Mouse (Mus musculus) lung, adult 18-20 months (tissue): ENCODE results near the gene Iqsec3.

ENCODE experiments used
- DNase-seq, 2 experiments: peaks; one replicate each; pipeline ENCODE4 v3.0.0; 2022; ENCODE audit warnings: mixed read lengths in 2 of 2

Iqsec3 gene

DNA sequence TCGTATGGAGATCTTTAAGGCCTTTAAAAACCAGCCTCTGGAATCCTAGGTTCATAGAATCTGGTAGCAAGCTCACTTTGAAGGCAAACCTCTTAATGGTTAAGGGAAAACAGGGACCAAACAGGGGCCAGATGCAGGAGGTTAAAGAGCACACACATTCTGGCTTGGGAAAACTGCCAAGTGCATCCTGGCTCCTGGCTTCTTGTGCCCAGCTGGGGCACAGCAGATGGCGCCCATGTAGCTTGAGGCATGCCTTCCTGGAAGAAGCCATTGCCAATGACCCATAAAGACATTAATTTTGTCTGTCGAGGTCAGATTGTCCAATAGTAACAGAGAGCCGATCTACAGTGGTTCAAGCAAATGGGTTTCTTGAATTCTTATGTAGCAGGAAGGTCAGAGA is 109.5 kb downstream of the Iqsec3 start:
- DNase-seq, result no peak

DNA sequence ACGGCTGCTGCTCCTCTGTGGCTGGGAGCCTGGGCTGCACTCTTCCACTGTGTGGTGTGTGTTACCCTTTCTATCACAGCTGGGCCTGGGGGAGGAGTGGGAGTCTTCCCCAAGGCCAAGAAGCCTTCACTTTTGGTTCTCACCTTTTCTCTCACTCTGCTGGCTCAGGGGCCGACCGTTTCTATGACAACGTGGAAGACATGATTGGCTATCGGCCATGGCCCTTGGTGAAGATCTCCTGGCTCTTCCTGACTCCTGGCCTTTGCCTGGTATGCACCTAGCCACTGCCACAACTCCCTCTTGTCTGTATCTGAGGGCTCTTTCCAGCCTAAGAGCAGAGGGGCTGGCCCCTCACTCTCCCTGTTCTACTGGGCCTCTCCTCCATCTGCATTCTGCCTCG is 110.4 kb downstream of the Iqsec3 start:
- DNase-seq, result no peak

- no peak for DNase-seq
Measured at GRCm38 (mm10) chr6:121357232-121357631, 116.2 kb downstream of the Iqsec3 start.

DNA sequence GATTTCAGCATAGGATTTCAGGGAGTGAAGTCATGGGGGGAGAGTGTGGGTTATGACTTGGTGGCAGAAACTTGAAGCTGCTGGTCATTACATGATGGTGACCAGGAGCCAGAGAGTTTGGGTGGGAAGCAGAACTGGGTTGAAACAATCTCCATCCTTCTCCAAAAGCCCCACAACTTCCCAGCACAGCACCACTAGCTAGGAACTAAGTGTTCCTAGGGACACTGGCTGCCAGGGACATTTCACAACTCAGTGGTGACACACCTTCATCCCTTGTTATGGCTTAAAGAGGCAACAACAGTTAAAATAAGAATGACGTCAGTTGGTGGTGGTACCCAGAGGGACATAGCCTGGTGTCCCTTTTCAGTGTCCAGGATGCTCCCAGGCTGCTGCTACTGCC is 117.4 kb downstream of the Iqsec3 start:
- no peak for DNase-seq

GRCm38 (mm10) chr6:121352276-121352675 is 121.2 kb downstream of the Iqsec3 start:
- DNase-seq, result no peak

DNA sequence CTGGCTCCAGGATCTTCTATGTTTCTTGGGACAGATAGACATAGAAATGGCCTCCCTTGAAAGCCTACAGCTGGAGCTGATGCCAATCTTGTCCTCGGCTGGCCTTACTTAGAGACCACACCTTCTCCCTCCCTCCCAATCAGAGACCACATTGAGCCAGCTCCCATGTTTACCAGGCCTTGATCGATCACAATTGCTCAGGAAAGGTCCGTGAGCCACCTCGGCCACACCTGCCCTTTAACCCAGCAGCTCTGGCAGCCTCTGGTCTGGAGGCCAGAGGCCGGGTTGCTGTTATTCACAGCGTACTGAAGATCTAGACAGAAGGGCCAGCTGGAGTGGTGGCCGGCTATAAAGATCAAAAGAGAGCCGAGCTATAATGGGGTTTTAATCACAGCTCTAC is 127.0 kb downstream of the Iqsec3 start:
- no peak for DNase-seq

- DNase-seq, result no peak
Measured at GRCm38 (mm10) chr6:121344329-121344728, 129.1 kb downstream of the Iqsec3 start.

DNA sequence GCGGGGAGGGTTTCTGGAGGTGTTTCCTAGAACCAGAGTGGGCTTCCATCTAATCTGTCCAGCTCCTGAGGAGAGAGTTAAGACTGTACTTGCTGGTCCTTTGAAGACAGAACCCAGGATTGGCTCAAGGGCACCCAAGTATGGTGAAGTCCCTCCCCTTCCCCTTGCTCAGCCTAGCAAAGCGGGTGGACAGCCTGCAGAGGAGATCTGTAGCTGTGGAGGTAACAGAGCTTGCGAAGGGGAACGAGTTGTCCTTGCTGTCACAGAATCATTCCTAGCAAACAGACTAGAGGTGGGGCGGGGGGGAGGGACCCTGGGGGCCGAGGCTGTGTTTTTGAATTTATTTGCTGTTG is 129.7 kb downstream of the Iqsec3 start:
- no peak for DNase-seq

DNA sequence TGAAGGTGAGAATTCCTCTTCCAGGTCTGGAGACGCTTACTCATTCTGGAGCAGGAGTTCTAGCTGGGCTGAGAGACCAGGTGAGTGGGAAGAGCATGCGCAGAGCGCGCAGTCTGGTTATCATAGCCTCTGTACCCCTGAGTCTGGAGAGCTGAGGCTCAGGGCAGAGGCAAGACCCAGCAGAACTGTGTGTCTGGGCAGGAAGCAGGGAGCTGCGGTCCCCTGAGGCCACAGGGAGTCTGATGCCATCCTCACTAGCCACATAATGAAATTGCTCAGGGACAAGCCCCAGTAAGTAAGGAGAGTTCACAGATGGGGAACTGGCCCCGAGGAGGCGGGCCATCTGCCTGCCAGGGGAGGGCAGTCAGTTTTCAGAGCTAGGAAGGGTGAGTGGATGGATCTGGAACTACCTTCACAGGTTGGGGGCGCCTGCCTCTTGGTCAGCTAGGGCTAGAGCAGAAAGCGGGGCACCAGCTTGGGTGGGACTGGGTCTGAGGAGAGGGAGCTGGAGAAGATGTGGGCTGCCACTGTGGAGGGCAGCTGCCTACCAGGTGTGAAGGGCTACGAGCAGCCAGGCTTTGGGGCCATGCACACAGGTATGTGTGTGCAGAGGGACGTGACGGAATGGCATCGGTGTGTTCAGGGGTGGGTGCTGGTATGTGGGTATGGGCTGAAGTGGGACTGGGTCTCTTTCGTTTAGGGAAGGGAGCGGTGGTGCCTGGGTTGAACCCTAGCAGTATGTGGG is 130.3 kb downstream of the Iqsec3 start, which contains the start of gene Slc6a12:
TSS of gene Slc6a12 (plus strand) at position 51 of the 745 bp plus-strand sequence.
- DNase-seq, result peak; percentile 15

GRCm38 (mm10) chr6:121341650-121342049 is 131.8 kb downstream of the Iqsec3 start:
- DNase-seq, result no peak

DNA sequence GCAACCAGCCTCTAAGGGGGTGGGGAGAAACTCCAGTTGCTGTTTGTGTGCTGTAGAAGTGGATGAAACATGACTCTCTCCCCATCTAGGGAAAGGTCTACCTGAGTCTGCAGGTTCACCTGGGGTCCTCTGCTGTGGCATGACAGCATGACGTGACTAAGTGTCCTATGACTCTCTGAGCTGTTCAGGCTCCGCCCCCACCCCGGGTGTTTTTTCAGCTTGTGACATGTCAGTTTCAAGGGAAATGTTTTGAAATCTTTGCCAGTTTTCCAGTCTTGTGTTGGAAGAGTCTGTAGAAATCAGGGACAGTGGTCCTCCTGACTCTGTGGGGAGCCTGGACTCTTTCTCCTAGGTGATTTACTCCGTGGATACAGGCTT is 135.0 kb downstream of the Iqsec3 start:
- DNase-seq, result no peak

- DNase-seq, result peak; percentile 59 to 63
Measured at GRCm38 (mm10) chr6:121337770-121338518, 135.5 kb downstream of the Iqsec3 start.

- no peak for DNase-seq
Measured at GRCm38 (mm10) chr6:121337229-121337628, 136.2 kb downstream of the Iqsec3 start.

DNA sequence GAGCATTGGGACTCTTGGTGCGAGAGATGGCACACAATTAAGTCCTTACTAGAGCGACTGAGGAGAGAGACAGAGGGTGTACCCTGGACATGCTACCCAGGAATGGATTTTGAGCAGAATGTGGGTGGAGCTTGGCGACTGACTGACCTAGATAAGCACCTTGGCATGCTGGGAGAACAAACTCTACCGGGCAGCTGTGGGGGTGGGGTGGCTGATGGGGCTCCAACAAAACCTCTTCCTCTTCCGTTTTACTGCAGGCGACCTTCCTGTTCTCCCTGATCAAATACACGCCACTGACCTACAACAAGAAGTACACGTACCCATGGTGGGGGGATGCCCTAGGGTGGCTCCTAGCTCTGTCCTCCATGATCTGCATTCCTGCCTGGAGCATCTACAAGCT is 136.9 kb downstream of the Iqsec3 start:
- DNase-seq, result peak in 1 of 2 experiments; percentile 15

DNA sequence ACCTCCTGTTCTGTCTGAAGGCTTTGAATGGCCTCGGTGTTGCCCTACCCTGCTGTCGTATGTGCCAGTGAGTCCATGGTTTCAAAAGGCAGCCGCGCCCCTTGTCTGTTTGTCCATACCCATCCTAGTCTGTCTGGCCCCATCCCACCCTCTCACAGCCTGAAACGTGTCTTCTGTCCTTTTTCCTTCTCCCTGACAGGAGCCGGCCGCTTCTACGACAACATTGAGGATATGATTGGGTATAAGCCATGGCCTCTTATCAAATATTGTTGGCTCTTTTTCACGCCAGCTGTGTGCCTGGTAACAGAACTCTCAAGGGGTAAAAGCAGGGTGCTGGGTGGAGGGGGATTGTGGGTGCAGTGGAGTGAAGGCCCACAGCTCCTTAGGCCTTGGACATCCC is 137.6 kb downstream of the Iqsec3 start:
- DNase-seq, result no peak

GRCm38 (mm10) chr6:121329848-121330508 is 143.5 kb downstream of the Iqsec3 start:
- peak in 1 of 2 experiments; percentile 21 for DNase-seq

DNA sequence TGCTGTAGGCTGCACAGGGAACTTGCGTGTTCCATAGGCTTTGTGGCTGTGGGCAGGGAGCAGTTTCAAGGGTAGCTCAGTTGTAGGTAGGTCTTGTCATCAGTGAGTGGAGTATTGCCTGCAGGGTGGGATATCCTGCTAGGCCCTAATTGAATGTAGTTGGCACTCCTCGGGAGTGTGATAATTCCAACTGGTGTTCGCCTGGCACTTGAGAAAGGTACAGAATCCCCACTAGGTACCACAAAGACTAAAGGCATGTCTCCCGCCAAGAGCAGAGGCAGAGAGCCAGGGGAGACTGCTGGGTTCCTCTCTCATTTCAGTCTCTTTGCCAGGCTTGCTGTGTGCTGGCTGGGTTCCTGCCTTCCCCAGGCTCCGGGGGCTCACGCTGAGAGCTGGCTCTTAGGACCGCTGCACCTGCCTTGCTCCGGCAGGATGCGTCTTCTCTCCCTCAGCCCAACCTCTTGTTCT is 145.0 kb downstream of the Iqsec3 start:
- no peak for DNase-seq

- DNase-seq, result no peak
Measured at GRCm38 (mm10) chr6:121326486-121327069, 146.9 kb downstream of the Iqsec3 start.

- DNase-seq, result no peak
Measured at GRCm38 (mm10) chr6:121325740-121326139, 147.7 kb downstream of the Iqsec3 start.

DNA sequence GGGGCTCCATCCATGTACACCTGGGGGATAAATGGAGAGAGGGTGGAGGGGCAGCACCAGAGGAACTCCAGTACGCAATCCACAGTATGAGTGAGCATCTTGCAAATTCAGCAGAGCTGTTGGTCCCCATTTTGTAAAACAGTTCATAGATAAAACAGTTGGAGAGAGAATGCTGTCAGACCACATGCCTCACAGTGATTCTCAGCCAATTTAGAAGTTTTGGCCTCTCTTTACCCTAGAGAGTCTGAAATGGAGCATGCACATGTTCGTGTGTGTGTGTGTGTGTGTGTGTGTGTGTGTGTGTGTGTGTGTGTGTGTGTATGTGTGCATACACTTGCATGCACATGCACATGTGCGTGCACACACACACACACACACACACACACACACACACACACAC is 148.2 kb downstream of the Iqsec3 start:
- DNase-seq, result no peak
